Mouse (Mus musculus) ES-Bruce4 (cell line): ENCODE results near the gene Mphosph10.

ENCODE experiments used
- CTCF ChIP-seq: IDR thresholded peaks from one replicate; pipeline ENCODE4 v1.8.1; 2011; ENCODE audit warnings: low read depth, low read length
- EP300 ChIP-seq: IDR thresholded peaks from 2 replicates; pipeline ENCODE4 v1.6.1; 2011; ENCODE audit warnings: low read depth, low read length; ENCODE audit not compliant: insufficient read depth
- POLR2A ChIP-seq: IDR thresholded peaks from one replicate; pipeline ENCODE4 v1.8.1; 2011; ENCODE audit warnings: low read length; ENCODE audit not compliant: insufficient read depth

DNA sequence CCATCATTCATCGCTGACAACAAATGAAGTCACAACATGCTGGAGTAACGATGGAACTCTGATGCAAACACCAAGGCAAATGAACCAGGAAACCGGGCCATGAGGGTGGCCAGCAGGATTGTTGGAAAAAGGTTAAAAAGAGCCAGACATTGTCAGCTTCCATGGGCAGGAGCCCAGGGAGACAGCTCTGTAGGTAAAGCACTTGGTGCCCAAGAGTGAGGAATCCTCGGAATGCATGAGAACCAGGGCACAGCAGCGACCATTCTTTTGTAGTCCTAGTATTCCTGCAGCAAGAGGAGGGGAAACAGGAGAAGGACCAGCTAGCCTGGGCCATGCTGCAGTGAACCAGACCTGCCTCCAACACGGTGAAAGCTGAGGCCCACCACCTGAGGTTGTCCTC is 33.4 kb downstream of the Mphosph10 start:
- TF ChIP-seq POLR2A: no peak
- no peak for TF ChIP-seq CTCF
- no peak for TF ChIP-seq EP300
